Mouse (Mus musculus) frontal cortex, adult (tissue): ENCODE data around the gene Acyp1.
"Not testable (repeated sequence)": the region's sequence is repeated elsewhere in the genome, so short reads cannot be mapped to it uniquely, and the experiment has no call there.

Experiments used
- ATAC-seq: cut with Nextera tagmentation; 2 replicates; pipeline ENCODE4 v1.9.2; 2017; ENCODE audit warnings: mild to moderate bottlenecking, moderate library complexity, mixed read lengths; ENCODE audit not compliant: low TSS enrichment

The Acyp1 gene

DNA sequence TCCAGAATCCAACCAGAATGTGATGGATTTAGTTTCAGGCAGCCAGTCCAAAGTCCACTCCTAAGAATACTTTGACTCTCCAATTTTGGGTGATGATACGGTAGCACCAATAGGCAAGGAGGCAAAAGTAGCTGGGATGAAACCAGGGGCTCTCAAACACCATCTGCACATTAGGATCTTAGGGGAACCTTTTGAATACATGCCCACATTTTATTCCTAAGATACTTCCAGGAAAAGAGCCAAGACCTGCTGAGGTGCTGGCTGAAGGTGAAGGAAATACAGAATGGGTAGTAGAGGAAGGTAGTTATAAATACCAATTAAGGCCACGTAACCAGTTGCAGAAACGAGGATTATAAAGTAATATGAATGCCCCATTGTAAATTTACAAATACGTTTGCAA lies 6.5 kb downstream of the Acyp1 start:
- not testable (repeated sequence) for ATAC-seq

DNA sequence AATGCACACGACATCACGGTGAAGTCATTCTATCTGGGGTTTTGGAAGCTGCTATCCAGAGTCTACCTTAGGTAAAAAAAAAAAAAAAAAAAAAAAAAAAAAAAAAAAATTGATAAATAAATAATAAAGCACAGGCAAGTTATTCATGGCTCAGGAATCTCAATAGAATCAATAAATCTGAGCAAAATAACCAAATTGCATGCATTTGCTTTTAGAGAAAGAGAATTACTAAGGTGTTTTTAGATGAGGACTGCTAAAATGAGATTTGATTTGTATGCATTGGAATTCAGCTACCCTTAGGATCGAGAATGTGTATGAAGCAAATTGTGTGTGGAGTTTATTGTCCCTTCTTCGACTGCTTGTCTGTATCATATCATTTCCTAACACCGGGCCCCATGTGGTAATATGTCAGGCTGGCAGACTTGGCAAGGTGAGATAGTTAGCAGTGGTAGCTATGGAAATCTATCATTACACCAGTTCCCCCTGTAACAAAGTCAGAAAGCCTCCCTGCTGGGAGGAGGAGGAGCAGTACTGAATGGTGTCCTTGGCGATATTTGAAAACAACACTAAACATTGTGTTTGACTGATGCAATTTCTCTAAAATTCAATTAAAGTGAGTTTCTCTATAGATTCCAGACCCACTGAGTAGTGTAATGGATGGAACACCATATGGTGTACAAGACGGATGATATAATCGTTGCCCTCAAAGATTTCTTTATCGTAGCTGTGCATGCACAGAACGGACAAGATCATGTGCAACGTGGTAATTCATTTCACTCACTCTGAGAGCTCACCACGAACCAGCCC lies 7.2 kb downstream of the Acyp1 start:
- ATAC-seq: no peak

DNA sequence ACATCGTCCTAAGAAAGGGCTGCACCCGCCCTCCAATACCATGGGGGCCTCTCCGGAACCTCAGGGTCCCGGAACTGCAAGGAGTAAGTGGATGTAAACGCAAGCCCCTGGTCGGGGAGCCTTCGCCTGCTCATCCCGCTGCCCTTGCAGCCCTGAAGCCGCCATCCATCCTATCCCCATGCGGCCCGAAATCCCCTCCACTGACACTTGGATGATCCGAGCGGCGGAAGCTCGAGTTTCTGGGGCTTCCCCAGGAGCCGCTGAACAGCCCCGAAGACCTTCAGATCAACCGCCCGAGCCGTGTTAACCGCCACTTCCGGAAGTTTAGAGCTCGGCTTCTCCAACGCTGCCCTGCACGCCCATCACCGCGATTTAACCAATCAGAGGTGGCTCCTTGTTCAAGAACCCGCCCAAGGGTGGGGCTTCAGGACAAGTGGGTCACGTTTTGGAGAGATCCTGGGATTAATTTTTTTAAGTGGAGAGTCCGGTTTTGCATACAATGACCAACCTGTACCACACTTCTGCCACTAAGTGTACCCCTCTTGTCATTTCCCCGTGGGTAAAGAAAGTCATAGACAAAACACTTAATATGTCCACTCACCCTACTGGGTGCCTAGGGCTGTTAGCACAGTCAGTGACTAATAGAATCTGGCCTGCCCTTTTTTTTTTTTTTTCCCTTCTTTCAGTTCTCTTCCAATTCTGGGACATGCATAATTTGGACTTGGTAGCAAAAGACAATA lies 8.0 kb downstream of the Acyp1 start:
- ATAC-seq: peak; percentile 99

DNA sequence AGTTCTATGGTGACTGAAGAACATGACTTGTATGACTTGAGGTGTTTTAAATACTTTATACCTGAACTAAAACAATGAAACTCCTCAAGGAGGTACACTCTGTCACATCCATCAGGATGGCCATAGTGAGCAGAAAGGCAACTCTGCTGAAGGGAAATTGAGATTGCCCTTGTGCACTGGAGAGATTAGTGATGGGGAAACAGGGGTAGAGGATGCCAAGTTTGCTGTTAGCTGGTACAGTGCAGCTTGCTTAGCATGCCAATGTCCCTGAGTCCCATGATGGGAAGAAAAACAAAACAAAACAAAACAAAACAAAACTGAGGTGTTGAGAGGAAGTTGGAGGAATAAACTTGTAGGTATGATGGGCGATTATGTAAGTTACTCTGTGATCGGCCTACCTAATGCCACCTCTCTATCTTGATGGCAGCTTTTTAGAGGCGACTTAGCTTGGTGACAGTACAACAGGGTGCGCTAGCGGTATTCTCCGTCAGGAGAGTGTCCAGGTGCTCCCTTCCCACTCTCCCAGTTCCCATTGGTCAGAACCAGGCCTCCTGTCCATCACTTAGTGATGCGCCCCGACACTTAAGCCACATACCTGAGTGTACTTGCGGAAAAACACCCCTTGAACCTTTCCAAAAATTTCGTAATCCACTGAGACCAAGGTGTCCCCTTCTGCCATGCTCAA lies 8.7 kb downstream of the Acyp1 start:
- ATAC-seq: peak; percentile 38

DNA sequence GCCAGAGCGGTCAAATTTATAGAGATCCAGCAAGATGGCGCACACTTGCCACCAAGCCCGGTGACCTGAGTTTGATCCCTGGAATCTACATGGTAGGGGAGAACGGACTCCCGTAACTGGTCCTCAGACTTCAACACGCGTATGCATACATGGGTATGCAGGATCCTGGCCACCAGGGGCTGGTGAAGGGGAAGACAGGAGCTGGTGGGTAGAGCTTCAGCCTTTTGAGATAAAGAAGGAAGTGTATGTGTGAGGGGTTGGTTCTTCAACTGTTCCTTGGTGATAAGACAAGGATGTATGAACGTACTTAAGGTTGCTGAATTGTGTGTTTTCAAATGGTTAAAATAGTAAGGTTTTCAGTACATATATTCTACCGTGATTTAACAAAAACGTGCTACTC lies 9.3 kb downstream of the Acyp1 start:
- ATAC-seq: no peak

DNA sequence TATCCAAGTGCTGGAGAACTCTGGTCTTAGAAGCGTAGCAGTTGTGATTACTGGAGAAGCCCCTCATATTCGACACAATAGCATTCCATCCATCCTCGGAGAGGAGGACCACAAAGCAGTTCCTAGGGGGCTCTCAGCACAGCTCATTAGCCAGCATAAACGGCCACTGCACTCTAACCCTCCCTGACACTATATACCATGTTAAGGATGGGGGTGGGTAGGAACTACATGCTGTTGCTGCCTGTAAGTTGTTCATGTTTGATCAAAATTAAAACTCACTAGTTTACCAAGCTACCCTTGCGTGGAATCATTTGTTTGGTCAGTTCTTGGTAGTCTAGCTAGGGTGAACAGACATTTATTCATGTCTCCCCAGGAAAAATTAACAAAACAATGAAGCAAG lies 12.0 kb downstream of the Acyp1 start:
- no peak for ATAC-seq

DNA sequence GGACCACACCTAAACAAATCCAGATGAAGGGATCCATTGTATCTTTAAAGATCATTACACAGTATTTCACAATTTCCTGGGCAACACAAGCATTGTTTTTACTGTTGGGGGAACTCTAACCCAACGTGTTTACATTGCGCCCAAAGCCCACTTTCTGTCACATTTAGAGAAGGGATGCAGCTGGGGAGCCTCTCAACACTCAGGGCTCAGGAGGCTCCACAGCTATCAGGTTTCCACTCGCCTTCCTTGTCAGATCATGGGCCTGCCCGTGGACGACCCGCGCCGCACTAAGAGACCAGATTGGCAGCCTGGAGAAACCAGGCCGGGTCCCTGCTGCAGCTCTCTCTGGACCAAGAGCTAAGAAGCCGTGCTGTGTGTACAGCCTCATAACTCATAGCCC lies 14.7 kb downstream of the Acyp1 start:
- no peak for ATAC-seq

DNA sequence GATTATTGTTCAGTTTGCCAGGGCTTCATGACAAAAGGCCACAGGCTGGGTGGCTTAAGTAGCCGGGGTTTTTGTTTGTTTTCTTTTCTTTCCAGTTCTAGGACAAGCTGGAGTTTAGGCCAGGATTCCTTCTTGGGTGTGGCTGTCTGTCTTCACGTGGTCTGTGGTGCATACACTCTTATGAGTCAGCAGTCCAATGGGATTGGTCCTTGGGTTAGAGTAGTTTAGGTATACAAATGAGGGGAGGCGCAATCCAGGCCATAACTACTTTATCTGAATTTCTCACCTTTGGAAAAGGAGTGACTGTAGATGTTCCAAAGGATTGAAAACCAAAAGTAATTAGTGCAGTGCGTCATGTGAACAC lies 16.4 kb downstream of the Acyp1 start:
- no peak for ATAC-seq

DNA sequence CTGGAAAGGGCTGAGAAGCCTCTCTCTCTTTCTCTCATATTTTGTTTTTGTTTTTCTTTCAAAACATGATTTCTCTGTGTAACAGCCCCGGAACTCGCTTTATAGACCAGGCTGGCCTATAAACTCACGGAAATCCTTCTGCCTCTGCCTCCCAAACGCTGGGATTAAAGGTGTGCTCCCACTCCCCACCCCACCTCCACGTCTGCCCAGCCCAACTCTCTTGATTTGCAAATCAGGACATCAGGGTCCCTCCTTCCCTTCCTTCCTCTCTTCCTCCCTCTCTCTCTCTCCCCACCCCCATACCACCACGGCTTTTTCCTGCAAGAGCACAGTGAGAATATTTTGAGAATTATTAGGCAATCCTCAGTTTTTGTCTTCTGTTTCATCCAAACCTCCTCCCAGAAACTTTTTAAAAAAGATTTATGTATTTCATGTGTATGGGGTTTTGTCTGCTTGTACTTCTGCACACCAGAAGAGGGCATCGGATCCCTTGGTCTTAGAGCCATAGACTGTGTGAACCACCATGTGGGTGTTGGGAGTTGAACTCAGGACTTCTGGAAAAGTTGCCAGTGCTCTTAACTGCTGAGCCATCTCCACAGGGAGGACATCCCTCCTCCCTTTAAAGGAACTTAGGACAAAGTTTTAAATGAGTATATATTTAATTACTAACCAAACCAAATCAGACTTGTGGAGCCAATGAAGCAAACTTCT lies 17.0 kb downstream of the Acyp1 start:
- ATAC-seq: no peak

DNA sequence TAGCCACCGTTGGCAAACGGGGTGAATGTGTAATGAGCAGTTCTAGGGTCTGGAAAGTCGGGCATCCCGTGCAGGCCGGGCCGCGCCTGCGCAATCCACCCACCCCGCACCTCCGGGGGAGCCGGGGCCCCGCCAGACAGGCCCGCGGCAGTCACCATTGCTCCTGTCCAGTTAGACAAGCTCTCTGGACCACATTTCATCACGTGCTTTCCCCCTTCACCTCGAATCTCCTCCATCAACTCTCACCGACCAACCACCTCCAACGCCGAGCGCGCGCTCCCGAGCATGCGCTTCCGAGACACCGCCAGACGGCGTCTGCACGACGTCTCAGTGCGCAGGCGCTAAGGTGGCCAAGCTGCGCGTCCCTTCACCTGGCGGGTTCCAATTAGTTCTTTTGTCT lies 17.9 kb downstream of the Acyp1 start, which contains the start of gene Mlh3:
Gene Mlh3 (minus strand): TSS at position 281 of the 400 bp plus-strand sequence.
- peak; percentile 95 for ATAC-seq

DNA sequence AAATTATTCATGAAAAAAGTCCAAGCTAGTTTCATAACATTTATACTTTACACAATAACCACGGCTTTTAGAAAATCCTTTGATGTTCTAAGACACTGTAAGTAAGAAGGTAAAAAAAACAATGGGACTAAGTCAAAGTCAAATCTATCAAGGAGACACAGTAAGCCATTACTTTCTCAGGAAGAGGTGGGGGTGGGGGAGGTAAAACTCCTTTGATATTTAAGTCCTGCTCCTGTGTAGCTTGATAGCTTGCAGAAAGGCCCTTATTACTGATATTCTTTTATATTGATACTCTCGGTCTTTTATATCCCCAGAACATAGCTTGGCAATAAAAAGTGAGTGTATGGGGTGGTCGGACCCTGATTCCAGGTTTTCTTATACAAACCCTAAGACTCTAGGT lies 18.4 kb downstream of the Acyp1 start:
- ATAC-seq: no peak

DNA sequence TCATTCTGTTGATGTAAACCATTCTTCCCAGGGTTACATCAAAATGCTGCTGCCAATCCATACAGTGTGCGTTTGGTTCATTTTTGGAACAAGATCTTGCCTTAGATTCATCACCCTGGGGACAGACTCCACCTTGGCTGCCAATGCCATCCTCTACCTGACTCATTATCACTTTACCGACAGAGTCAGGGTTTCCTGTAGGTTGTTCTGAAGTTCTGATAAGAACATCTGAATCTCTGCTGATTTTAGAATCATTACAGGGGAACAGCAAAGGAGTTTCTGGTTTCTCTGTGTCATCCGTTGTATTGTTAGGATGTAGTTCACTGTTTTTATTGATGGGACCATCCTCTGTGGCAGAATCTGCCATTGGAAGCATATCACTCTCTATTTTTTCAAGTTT lies 22.0 kb downstream of the Acyp1 start:
- no peak for ATAC-seq

DNA sequence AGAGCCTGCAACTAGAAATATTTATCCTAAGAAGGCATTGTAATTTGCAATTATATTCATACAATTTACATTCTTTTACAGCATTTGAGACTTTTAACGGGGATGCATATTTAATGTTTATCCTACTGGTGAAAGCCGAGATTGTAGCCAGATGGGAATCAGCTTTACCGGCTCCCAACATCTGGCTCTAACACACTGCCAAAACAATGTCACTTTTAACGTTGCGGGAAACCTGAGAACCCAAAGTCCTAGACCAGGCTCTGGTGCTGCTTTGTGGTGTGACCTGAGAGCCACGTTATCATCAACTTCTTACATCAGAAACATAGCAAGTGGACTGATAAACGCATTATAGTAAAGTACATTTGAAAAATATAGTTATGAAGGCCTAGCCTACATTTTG lies 23.3 kb downstream of the Acyp1 start:
- no peak for ATAC-seq

DNA sequence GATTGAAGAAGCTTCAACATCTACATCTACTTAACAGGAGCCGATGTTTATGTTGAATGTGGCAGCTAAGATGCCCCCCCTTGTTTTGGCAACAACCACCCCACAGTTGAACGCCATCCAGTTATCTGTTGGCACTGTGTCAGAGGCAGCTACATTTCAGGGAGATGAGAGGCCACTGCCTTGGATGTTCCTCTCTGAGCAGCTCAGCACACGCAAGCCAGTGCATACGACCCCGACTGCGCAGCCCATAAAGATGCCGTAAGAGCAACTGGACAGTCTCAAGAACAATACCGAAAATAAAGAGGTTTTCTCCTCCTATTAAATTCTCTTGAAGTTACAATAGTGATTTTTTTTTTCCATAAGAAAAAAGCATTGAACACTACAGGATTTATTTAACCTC lies 23.7 kb downstream of the Acyp1 start:
- ATAC-seq: no peak

DNA sequence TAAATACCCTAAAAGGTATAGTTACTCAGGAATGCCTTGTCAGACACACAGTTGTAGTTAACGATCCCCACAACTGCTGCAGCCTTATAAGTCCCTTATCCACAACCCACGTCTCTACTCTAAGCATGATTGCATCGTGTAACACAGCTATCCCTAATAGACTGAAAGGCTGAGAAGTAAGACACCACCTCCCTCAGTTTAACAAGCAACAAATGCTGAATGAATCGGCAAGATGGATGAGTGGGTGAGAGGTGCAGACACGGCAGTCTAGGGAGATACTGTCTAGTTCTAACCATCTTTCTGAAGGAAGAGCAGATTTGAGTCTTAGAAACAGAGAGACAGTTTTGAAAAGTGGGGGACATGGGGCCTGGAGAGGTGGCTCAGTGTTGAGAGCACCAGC lies 25.0 kb downstream of the Acyp1 start:
- peak; percentile 83 for ATAC-seq

DNA sequence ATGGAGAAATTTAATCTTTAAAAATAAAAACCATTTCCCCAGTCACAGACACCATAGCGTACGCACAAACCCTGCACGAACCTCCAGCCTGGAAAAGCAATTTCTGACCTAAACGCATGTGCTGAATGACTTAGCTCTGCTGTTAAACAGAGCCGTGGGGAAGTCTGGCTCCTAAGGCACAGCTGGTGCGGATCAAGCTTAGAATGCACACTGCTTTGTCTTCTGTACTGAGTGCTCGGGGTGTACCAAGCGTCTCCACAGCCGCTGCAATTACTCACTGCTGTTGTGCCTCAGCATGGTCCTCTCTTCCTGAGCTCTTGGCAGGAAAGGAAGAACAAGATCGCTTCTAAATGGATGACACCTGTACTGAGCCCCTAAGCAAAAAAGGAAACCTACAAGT lies 25.7 kb downstream of the Acyp1 start:
- ATAC-seq: no peak; the same call in 1 of the 2 replicates

DNA sequence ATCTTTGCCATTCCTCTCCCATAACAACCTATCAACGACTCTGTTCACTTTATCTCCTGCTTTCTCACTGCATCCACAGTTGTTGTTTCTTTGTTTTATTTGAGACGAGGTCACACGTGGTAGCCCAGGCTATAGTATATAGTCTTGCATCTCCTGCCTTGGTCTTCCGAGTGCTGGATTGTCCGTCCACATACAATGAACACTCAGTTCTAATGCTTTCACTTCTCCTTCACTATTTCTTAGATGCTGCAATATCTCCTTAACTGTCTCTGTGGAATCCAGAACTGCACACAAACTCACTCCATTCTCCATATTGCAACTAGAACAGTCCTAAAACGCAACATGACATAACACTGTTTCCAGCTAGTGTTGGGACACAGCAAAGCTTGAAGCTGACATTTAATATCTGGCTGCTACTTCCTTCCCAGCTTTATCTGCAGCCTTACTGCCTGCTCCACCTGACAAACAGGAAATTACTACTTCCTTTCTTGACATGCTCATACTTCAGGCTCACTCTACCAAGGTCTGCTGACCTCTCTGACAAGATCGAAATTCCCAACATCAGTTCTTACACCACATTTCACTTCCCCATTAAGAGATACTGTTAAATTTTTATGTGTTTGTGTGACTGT lies 31.1 kb downstream of the Acyp1 start:
- ATAC-seq: no peak

DNA sequence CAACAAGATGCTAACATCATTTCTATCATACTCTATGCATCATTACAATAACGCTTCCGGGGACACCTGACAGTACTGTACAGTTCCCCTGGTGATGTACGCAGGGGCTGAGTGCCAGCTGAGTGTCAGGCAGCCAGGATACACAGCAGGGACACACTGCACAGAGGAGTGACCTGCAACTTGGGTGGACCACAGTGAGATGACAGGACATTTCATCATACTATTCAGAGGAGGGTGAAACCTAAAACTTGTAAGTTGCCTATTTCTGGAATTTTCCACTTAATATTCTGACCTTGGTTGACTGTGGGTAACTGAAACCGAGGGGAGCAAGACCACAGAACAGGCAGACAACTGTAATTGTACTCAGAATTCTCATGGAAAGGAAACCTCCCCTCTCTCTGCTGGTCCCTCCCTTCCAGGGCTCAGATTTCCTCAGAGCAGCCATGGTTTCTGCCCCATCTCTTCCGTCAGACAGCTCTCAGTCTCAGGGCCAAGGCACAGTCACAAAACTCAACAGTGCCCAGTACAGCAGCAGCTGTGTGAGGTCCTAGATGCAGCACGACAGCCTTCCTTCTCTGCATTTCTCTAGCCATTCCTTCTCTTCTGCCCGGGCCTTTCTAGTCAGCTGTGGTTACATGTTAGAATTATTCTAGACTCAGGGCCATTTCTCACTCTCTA lies 32.0 kb downstream of the Acyp1 start:
- no peak for ATAC-seq

DNA sequence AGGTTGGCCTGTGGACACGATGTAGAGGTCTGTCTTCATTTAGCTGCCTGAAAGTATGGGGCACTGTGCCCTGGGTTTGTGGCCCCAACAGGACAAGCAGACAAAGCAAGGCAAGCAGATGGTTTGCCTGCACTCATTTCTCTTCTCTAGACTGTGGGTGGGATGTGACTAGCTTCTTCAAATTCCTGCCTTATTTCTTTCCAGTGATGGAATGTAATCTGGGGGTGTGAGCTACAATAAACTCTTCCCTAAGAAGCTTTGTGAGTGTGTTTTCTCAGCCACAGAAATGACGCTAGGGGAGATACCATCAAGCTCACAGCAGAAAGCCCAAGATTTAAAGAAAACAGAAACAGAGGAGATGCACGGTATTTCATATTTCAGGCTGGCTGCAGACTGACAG lies 36.2 kb downstream of the Acyp1 start:
- ATAC-seq: peak; percentile 64; the same call in 1 of the 2 replicates

DNA sequence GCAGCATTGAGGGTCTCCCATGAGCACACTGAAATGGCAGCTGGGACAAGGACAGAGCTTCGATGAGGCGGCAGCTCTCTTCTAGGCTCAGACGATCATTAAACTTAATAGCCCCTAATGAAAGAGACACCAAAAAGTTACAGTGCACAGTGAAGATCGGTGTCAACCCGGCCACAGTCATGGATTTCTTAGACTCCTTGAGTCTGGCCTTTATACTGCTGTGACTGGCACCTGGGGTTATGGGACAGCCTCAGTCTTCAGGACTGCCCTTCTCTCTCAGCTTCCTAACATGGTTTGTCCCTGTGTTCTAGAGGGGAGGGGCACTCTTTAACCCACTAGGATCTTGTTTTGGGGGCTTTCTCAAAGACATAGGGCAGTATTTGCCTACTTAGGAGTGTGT lies 50.7 kb downstream of the Acyp1 start:
- ATAC-seq: no peak
